13 mouse cellular contexts compared by ENCODE assay signal in the genomic region with DNA sequence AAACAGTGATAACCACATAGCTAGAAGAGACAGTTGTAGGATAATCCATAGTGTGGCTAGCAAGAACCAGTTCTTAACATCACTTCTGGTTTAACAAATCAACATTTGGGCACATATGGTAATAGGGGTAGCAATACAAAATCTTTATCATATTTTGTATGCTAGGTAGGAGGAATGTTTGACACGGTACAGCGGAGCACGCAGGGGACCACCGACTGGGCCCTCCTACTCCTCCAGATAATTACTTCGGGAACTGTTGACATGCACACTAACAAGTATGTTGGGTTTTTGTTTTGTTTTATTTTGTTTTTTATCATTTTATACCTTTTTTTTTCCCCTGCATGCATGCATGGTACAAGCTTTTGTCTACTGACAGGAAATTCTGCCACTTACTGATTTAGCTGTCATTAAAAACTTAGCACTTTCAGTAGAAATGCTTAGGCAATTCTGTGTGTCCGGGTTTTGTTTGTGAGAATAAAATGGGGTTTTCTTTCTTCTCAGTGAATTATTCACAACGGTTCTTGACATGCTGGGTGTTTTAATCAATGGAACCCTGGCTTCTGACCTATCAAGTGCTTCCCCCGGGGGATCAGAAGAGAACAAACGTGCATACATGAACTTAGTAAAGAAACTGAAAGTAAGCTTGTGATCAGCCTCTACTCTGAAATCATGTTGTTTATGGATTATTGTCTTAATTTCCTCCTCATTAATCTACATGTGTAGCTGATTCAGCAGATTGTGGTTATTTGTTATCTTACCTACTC. TPM values are rescaled to one million over a fixed set of nuclear protein-coding genes. Genes with fewer than 3 reads are reported as not detected.
DNase-seq lines count a peak whose midpoint lies in the region; ATAC-seq and TF ChIP-seq lines count a peak whose summit lies in the region.
"Had no signal": no experiment of that assay in that cellular context is flagged by ENCODE, and none has a peak within 500 bp of the region (broad histone marks: within the 10 kb centered on the region; RNA-seq: fewer than 3 reads in every experiment).

No protein-coding gene starts in this region.

- ATAC-seq in liver, postnatal 0 days = no peak
- no peak for ATAC-seq in hindbrain, embryonic 14.5 days (ENCODE audit: low FRiP score)

- DNase-seq in embryo, embryonic 10.5 days (ENCODE audit: low spot score) = peak; percentile 35
- DNase-seq in embryo, embryonic 9.5 days (ENCODE audit: extremely low spot score) = no peak
- no peak for DNase-seq in liver, postnatal 0 days
- no peak for DNase-seq in liver
- peak; percentile 55 for DNase-seq in CD4-positive helper T cell, adult 2 months (ENCODE audit: low read depth, low spot score)
- no peak for DNase-seq in hindbrain, embryonic 14.5 days (ENCODE audit: low spot score)
- no peak for DNase-seq in cerebellum, adult 9-10 months
- DNase-seq in frontal cortex, adult 2 months (ENCODE audit: extremely low spot score in 1 of 2, low spot score in 1 of 2) = no peak
- DNase-seq: cerebellum, adult 18-20 months; gastrocnemius, postnatal 36 days; kidney, adult 18-20 months; retina, postnatal 1 day had no signal

- H3K4me3 ChIP-seq in liver, postnatal 0 days (ENCODE audit: low read depth, low read length) = no peak overlapping the region
- no peak overlapping the region for H3K4me3 ChIP-seq in hindbrain, embryonic 14.5 days (replicated peaks; ENCODE audit: low read length)
- H3K4me3 ChIP-seq: liver, embryonic 15.5 days had no signal

- 62% methylated on average over 9 of the region's 9 CpGs for WGBS in liver, postnatal 0 days (ENCODE audit: insufficient replicate concordance)
- WGBS in hindbrain, embryonic 14.5 days = 17% methylated on average over 9 of the region's 9 CpGs

- no peaks in the 10 kb centered on the region for H3K9me3 ChIP-seq in liver, postnatal 0 days (ENCODE audit: low read length)
- H3K9me3 ChIP-seq in hindbrain, embryonic 14.5 days (ENCODE audit: control insufficient read depth, low read length) = no peaks in the 10 kb centered on the region
- H3K9me3 ChIP-seq: liver, embryonic 15.5 days had no signal

- no peak overlapping the region for H3K4me2 ChIP-seq in liver, postnatal 0 days (ENCODE audit: low read depth, low read length)
- H3K4me2 ChIP-seq in hindbrain, embryonic 14.5 days (replicated peaks) = peak overlapping the region; percentile 17
- H3K4me2 ChIP-seq: liver, embryonic 15.5 days had no signal

- peaks cover 3% of the 10 kb centered on the region; the same call in 1 of the 2 replicates for H3K4me1 ChIP-seq in liver, postnatal 0 days (ENCODE audit: insufficient read depth)
- H3K4me1 ChIP-seq in hindbrain, embryonic 14.5 days (replicated peaks; ENCODE audit: control insufficient read depth, insufficient read depth, low read length) = peaks cover 11% of the 10 kb centered on the region
- H3K4me1 ChIP-seq: liver, embryonic 15.5 days had no signal

- H3K36me3 ChIP-seq in liver, postnatal 0 days (replicated peaks; ENCODE audit: insufficient read depth, low read length) = no peaks in the 10 kb centered on the region
- no peaks in the 10 kb centered on the region for H3K36me3 ChIP-seq in hindbrain, embryonic 14.5 days (replicated peaks; ENCODE audit: control insufficient read depth, insufficient read depth)
- H3K36me3 ChIP-seq: liver, embryonic 15.5 days had no signal

- H3K27ac ChIP-seq in liver, postnatal 0 days (ENCODE audit: low read depth) = peak overlapping the region; percentile 72
- no peak overlapping the region for H3K27ac ChIP-seq in hindbrain, embryonic 14.5 days
- H3K27ac ChIP-seq: liver, embryonic 15.5 days had no signal

- no peaks in the 10 kb centered on the region for H3K27me3 ChIP-seq in liver, postnatal 0 days (ENCODE audit: insufficient read depth, low read length)
- no peaks in the 10 kb centered on the region for H3K27me3 ChIP-seq in hindbrain, embryonic 14.5 days (ENCODE audit: control insufficient read depth, insufficient read depth, low read length)
- H3K27me3 ChIP-seq: liver, embryonic 15.5 days had no signal

- no peak overlapping the region for H3K9ac ChIP-seq in liver, postnatal 0 days (replicated peaks)
- no peak overlapping the region for H3K9ac ChIP-seq in hindbrain, embryonic 14.5 days
- H3K9ac ChIP-seq: liver, embryonic 15.5 days had no signal

- no peak for TF ChIP-seq CTCF in liver, postnatal 0 days (IDR thresholded peaks at IDR 0.05; ENCODE audit: low read depth)

- TF ChIP-seq EP300 in liver, postnatal 0 days (IDR thresholded peaks at IDR 0.05; ENCODE audit: low read depth) = no peak

RNA-seq across cellular contexts. Expression of a gene that starts 0.8 kb away (rescaled TPM):
- polyA plus RNA-seq in liver, postnatal 0 days (2015; fragmentation: Nextera tagmentation; extraction: Ambion mirVana) = 3.0 and 3.3 TPM in 2 replicates
- polyA plus RNA-seq in hindbrain, embryonic 14.5 days (2014; fragmentation: Nextera tagmentation; extraction: Ambion mirVana) = 10.0 and 10.1 TPM in 2 replicates
- polyA plus RNA-seq in frontal cortex, adult 2 months (2012; rRNA removed) = 57.4 and 91.1 TPM in 2 replicates

RNA-seq across cellular contexts. Expression of a gene that starts 51.2 kb away (rescaled TPM):
- polyA plus RNA-seq in liver, postnatal 0 days (2015; fragmentation: Nextera tagmentation; extraction: Ambion mirVana) = 4.4 and 4.6 TPM in 2 replicates
- 1.7 and 2.4 TPM in 2 replicates for polyA plus RNA-seq in hindbrain, embryonic 14.5 days (2014; fragmentation: Nextera tagmentation; extraction: Ambion mirVana)
- 10.6 and 18.0 TPM in 2 replicates for polyA plus RNA-seq in frontal cortex, adult 2 months (2012; rRNA removed)

Comparison
In these comparisons a context has a peak if more than half of its experiments do, and no peak if none do; other contexts are left out.
1. DNase-seq: peak in embryo, embryonic 10.5 days (single experiment) and CD4-positive helper T cell, adult 2 months (single experiment); none in embryo, embryonic 9.5 days (single experiment), liver, postnatal 0 days (single experiment), liver (single experiment), hindbrain, embryonic 14.5 days (single experiment), cerebellum, adult 9-10 months (single experiment) and frontal cortex, adult 2 months (0 of 2).